Mouse (Mus musculus) heart, adult 2 months (tissue): ENCODE measurements around the gene Add3.

Experiments
- CTCF ChIP-seq: fragments of 200-600 bp; IDR thresholded peaks from 2 replicates; pipeline ENCODE4 v1.8.1; 2022; ENCODE audit warnings: antibody characterized with exemption, mild to moderate bottlenecking, moderate library complexity
- EP300 ChIP-seq: fragments of 200-500 bp; IDR thresholded peaks from 2 replicates; pipeline ENCODE4 v1.6.1; 2011; ENCODE audit warnings: low read depth, low read length, control low read depth; ENCODE audit not compliant: insufficient read depth
- POLR2A ChIP-seq: fragments of 200-500 bp; IDR thresholded peaks from 2 replicates; pipeline ENCODE4 v1.6.1; 2011; ENCODE audit warnings: mild to moderate bottlenecking, low read depth, low read length, control low read depth; ENCODE audit not compliant: insufficient read depth

DNA sequence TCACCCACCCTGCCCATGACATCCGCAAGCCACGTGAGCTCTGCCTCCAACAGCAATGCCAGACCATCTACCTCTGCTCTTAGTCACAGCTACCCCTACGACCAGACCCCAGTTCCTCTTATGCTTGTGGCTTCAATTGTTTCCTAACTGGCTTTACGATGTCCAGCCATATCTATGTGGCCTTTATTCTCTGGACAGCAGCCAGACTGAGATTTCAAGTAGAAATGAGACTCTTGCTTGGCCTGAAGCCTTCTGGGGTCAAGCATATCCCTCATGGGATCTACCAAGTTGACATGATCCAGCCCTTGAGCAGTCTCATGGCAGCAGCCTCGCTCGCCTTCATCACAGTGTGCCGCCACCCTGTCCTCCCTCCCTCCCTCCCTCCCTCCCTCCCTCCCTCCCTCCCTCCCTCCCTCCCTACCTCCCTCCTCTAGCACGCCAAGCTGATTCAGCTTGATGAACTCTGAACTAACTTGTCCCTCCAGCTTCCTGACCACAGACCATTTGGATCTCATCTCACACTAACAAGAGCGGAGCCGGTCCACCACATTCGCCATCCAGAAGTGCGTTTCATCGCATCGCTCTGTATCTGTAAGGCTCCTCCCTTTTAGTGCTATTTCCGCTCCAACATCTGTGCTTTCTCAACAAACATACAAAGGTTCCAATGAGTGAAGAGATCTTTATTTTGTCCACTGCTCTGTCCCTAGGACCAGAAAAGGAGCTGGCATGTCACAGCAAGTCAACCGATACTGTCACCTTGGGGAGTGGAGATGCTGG, 9.7 kb upstream of the Add3 start:
- no peak for TF ChIP-seq EP300
- no peak for TF ChIP-seq CTCF
- TF ChIP-seq POLR2A = no peak
